Mouse (Mus musculus): ENCODE data around the gene Ninj2. TPM values are rescaled to one million over a fixed set of nuclear protein-coding genes. Genes with fewer than 3 reads are reported as not detected.
A peak's percentile ranks its signal among the peaks of the same experiment; 100 is the strongest.

The Ninj2 gene
- total RNA-seq, 2 experiments from 2014 or later, result 0.59 to 0.68 TPM

- no peak for DNase-seq (ENCODE audit: low spot score in 2 of 2)
- intact Hi-C loops (cut with DNase I), result no loop called here
Measured at GRCm38 (mm10) chr6:120225355-120225754, 132.2 kb downstream of the Ninj2 start.

- intact Hi-C loops (cut with DNase I), result no loop called here
Measured at GRCm38 (mm10) chr6:120227068-120227467, 133.9 kb downstream of the Ninj2 start.

GRCm38 (mm10) chr6:120229806-120230205, 136.7 kb downstream of the Ninj2 start:
- no peak for DNase-seq (ENCODE audit: low spot score in 2 of 2)
- intact Hi-C loops (cut with DNase I), result no loop called here

More at GRCm38 (mm10) chr6:120227068-120227467, 133.9 kb downstream of the Ninj2 start:
- DNase-seq (ENCODE audit: low spot score in 2 of 2), result no peak

DNA sequence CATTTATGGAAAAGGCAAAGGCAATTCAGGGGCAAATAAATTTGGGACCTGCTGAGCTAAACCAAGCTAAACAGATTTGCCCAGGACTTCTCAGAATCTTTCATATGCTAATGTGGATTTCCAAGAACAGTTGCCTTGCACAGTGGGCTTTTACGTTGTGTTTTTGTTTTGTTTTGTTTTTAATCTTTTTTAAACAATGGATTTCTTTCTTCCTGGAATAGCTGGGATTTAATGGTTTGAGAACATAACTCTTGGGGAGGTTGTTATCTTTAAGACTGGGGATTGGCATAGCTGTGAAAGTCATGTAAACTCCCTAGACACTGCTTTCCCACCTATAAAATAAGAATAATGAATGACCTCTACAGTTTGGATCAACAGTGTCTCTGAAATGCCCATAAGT, 137.3 kb downstream of the Ninj2 start:
- intact Hi-C loops (cut with DNase I), result no loop called here
- no peak for DNase-seq (ENCODE audit: low spot score in 2 of 2)

GRCm38 (mm10) chr6:120232885-120233284, 139.7 kb downstream of the Ninj2 start:
- no peak for DNase-seq (ENCODE audit: low spot score in 2 of 2)
- intact Hi-C loops (cut with DNase I), result no loop called here

DNA sequence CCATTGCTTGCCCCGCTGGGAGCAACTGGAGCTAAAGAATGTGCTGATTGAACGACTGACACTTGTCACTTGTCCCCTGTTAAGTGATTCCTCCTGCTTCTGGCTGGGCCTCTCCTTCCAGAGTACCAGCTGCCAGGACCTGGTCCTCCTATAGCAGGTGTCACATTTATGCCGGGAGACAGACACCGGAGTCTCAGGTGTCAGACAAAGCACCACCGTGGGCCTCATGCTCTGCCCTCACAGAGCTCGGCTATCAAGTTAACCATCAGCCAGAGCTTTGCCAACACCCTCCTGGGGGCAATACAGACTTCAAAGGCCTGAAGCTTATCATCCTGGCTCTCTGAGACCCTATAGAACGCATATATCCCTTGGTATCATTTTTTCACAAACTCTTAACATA, 142.7 kb downstream of the Ninj2 start:
- no peak for DNase-seq (ENCODE audit: low spot score in 2 of 2)
- intact Hi-C loops (cut with DNase I), result no loop called here

DNA sequence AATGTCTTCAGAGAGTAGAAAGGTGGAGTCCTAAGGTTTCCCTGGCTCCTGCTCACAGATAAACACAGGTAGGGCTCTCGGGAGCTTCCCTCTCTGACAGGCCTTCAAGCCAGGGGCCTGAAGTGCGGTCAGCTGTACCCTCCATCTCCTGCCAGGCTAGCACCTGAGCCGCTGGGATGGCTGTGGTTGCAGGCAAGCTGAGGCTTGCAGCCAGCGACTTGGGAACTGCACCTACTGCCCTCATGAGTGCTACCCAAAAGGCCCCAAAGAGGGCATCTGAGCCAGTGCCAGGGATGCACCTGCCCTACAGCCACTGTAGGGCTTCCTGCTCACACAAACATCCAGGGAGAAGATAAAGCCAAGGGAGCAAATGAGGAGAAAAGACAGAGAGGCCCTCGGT, 147.3 kb downstream of the Ninj2 start:
- intact Hi-C loops (cut with DNase I), result no loop called here
- DNase-seq (ENCODE audit: low spot score in 2 of 2), result no peak

GRCm38 (mm10) chr6:120241453-120241852, 148.3 kb downstream of the Ninj2 start:
- intact Hi-C loops (cut with DNase I), result no loop called here
- no peak for DNase-seq (ENCODE audit: low spot score in 2 of 2)

DNA sequence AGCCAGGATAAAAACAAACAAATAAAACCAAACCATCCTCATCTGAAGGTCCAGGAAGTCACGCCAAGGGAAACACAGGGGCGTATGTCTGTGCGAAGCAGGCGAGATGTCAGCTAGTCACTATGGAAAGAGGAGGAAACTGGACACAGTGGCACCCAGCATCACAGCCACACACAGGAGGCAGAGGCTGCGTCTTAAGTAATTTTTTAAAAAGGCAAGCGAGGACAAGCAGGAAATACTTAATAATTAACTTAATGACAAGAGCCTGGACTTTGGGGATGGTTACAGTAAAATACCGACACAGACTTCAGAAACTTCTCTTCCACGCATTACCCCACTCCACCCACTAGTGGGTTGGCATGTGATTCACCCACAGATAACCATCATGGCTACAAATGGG, 149.4 kb downstream of the Ninj2 start:
- intact Hi-C loops (cut with DNase I), result no loop called here
- no peak for DNase-seq (ENCODE audit: low spot score in 2 of 2)

- DNase-seq (ENCODE audit: low spot score in 2 of 2), result peak in 1 of 2 experiments; percentile 4
- intact Hi-C loops (cut with DNase I), result no loop called here
Measured at GRCm38 (mm10) chr6:120243250-120243649, 150.1 kb downstream of the Ninj2 start.

DNA sequence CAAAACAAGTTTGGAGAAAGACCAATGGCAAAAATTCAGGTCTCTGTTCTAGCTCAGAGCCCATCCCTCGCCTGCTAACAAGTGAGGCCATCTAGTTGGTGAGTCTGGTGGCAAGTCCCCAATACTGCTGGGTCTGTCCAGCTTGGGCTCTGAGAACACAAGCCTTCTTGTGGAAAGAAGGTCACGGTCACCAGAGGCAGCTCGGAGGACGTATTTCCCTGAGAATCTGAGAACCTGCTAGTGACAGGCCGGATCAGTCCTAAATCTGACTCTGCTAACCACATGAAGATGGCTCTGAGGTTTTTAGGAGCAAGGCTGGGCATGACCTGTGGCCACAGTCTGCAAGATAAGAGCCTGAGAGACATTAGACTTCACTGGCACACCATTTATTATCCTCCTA, 153.5 kb downstream of the Ninj2 start:
- intact Hi-C loops (cut with DNase I), result no loop called here

GRCm38 (mm10) chr6:120249831-120250230, 156.7 kb downstream of the Ninj2 start:
- intact Hi-C loops (cut with DNase I), result no loop called here
- DNase-seq (ENCODE audit: low spot score in 2 of 2), result no peak

More for the DNA sequence above, 153.5 kb downstream of the Ninj2 start:
- no peak for DNase-seq (ENCODE audit: low spot score in 2 of 2)

Other genes starting within 250 kb of the Ninj2 start
- gene Erc1, start 245.2 kb upstream of the Ninj2 start, total RNA-seq (2021), result 10 to 100 TPM; 89.8 to 89.9 TPM
- gene Rad52, start 190.7 kb upstream of the Ninj2 start, total RNA-seq (2021), result 10 to 100 TPM; 27.4 to 31.5 TPM
- 100 to 1,000 TPM; 145 to 157 TPM for gene Wnk1, start 54.7 kb upstream of the Ninj2 start, total RNA-seq (2021)
- not detected for gene D330020A13Rik, start 201.0 kb downstream of the Ninj2 start, total RNA-seq (2021)
- under 1 TPM; 0.40 TPM for gene B4galnt3, start 201.2 kb downstream of the Ninj2 start, total RNA-seq (2021)

Measured in left cerebral cortex, postnatal 14 days (tissue).